Mouse (Mus musculus): ENCODE results near the gene Sypl. TPM values are rescaled to one million over a fixed set of nuclear protein-coding genes. Genes with fewer than 3 reads are reported as not detected.

The Sypl gene
- polyA plus RNA-seq, 1 experiment from 2014 or later, result 50.7 TPM

GRCm38 (mm10) chr12:32954216-32955021 lies 728 bp downstream of the Sypl start:
- WGBS, result under 1% methylated on average over 70 of the region's 71 CpGs
- H3K27ac ChIP-seq, result peak overlapping the region; percentile 93
- ATAC-seq (ENCODE audit: low FRiP score), result peak; percentile 77
- no peaks in the 10 kb centered on the region for H3K36me3 ChIP-seq (replicated peaks; ENCODE audit: control insufficient read depth, insufficient read depth)
- peak; percentile 39 for DNase-seq (ENCODE audit: low spot score)
- H3K4me3 ChIP-seq (replicated peaks; ENCODE audit: low read length), result peak overlapping the region; percentile 81
- H3K27me3 ChIP-seq (ENCODE audit: control insufficient read depth, insufficient read depth, low read length), result no peaks in the 10 kb centered on the region
- H3K9me3 ChIP-seq (ENCODE audit: control insufficient read depth, low read length), result no peaks in the 10 kb centered on the region
- peak overlapping the region; percentile 77 for H3K4me2 ChIP-seq (replicated peaks)
- peaks cover 18% of the 10 kb centered on the region for H3K4me1 ChIP-seq (replicated peaks; ENCODE audit: control insufficient read depth, insufficient read depth, low read length)
- peak overlapping the region; percentile 90 for H3K9ac ChIP-seq

GRCm38 (mm10) chr12:32955037-32955436 lies 1.3 kb downstream of the Sypl start:
- no peak overlapping the region for H3K27ac ChIP-seq
- no peaks in the 10 kb centered on the region for H3K36me3 ChIP-seq (replicated peaks; ENCODE audit: control insufficient read depth, insufficient read depth)
- ATAC-seq (ENCODE audit: low FRiP score) (no peak), DNase-seq (ENCODE audit: low spot score) (no peak)
- H3K4me2 ChIP-seq (replicated peaks), result peak overlapping the region; percentile 77
- WGBS, result 6% methylated on average over 8 of the region's 8 CpGs
- peaks cover 18% of the 10 kb centered on the region for H3K4me1 ChIP-seq (replicated peaks; ENCODE audit: control insufficient read depth, insufficient read depth, low read length)
- peak overlapping the region; percentile 90 for H3K9ac ChIP-seq
- no peaks in the 10 kb centered on the region for H3K9me3 ChIP-seq (ENCODE audit: control insufficient read depth, low read length)
- H3K4me3 ChIP-seq (replicated peaks; ENCODE audit: low read length), result peak overlapping the region; percentile 81
- H3K27me3 ChIP-seq (ENCODE audit: control insufficient read depth, insufficient read depth, low read length), result no peaks in the 10 kb centered on the region

GRCm38 (mm10) chr12:32957211-32957610 lies 3.5 kb downstream of the Sypl start:
- ATAC-seq (ENCODE audit: low FRiP score) (no peak), DNase-seq (ENCODE audit: low spot score) (no peak)
- H3K36me3 ChIP-seq (replicated peaks; ENCODE audit: control insufficient read depth, insufficient read depth), result no peaks in the 10 kb centered on the region
- no peak overlapping the region for H3K4me2 ChIP-seq (replicated peaks)
- WGBS, result 72% methylated on average over 2 of the region's 2 CpGs
- H3K27me3 ChIP-seq (ENCODE audit: control insufficient read depth, insufficient read depth, low read length), result no peaks in the 10 kb centered on the region
- H3K9ac ChIP-seq, result no peak overlapping the region
- no peaks in the 10 kb centered on the region for H3K9me3 ChIP-seq (ENCODE audit: control insufficient read depth, low read length)
- H3K4me1 ChIP-seq (replicated peaks; ENCODE audit: control insufficient read depth, insufficient read depth, low read length), result peaks cover 21% of the 10 kb centered on the region
- no peak overlapping the region for H3K4me3 ChIP-seq (replicated peaks; ENCODE audit: low read length)
- H3K27ac ChIP-seq, result no peak overlapping the region

- Histone ChIP-seq H3K9ac (no peak overlapping the region), H3K27me3 (ENCODE audit: control insufficient read depth, insufficient read depth, low read length) (no peaks in the 10 kb centered on the region), H3K36me3 (replicated peaks; ENCODE audit: control insufficient read depth, insufficient read depth) (0 out of 2 replicates have a peak, but pooled peaks cover 4% of the 10 kb centered on the region), H3K9me3 (ENCODE audit: control insufficient read depth, low read length) (no peaks in the 10 kb centered on the region), H3K4me2 (replicated peaks) (no peak overlapping the region), H3K4me1 (replicated peaks; ENCODE audit: control insufficient read depth, insufficient read depth, low read length) (peaks cover 4% of the 10 kb centered on the region; the same call in 1 of the 2 replicates), H3K27ac (no peak overlapping the region), H3K4me3 (replicated peaks; ENCODE audit: low read length) (no peak overlapping the region)
- ATAC-seq (ENCODE audit: low FRiP score) (no peak), DNase-seq (ENCODE audit: low spot score) (no peak)
Observed at GRCm38 (mm10) chr12:32962132-32962531, 8.4 kb downstream of the Sypl start.

- Histone ChIP-seq H3K36me3 (replicated peaks; ENCODE audit: control insufficient read depth, insufficient read depth) (peaks cover 14% of the 10 kb centered on the region), H3K9me3 (ENCODE audit: control insufficient read depth, low read length) (no peaks in the 10 kb centered on the region), H3K27me3 (ENCODE audit: control insufficient read depth, insufficient read depth, low read length) (no peaks in the 10 kb centered on the region), H3K4me1 (replicated peaks; ENCODE audit: control insufficient read depth, insufficient read depth, low read length) (peaks cover 4% of the 10 kb centered on the region; the same call in 1 of the 2 replicates), H3K4me2 (replicated peaks) (no peak overlapping the region), H3K27ac (no peak overlapping the region), H3K4me3 (replicated peaks; ENCODE audit: low read length) (no peak overlapping the region), H3K9ac (no peak overlapping the region)
- 93% methylated on average over 4 of the region's 4 CpGs for WGBS
- DNase-seq (ENCODE audit: low spot score) (no peak), ATAC-seq (ENCODE audit: low FRiP score) (no peak)
Observed at GRCm38 (mm10) chr12:32963858-32964257, 10.2 kb downstream of the Sypl start.

GRCm38 (mm10) chr12:32972287-32972686 lies 18.6 kb downstream of the Sypl start:
- no peaks in the 10 kb centered on the region for H3K9me3 ChIP-seq (ENCODE audit: control insufficient read depth, low read length)

GRCm38 (mm10) chr12:32974893-32975292 lies 21.2 kb downstream of the Sypl start:
- Histone ChIP-seq H3K4me1 (replicated peaks; ENCODE audit: control insufficient read depth, insufficient read depth, low read length) (no peaks in the 10 kb centered on the region), H3K27me3 (ENCODE audit: control insufficient read depth, insufficient read depth, low read length) (no peaks in the 10 kb centered on the region), H3K4me2 (replicated peaks) (no peak overlapping the region), H3K9me3 (ENCODE audit: control insufficient read depth, low read length) (no peaks in the 10 kb centered on the region), H3K27ac (no peak overlapping the region), H3K9ac (no peak overlapping the region), H3K36me3 (replicated peaks; ENCODE audit: control insufficient read depth, insufficient read depth) (peaks cover 36% of the 10 kb centered on the region), H3K4me3 (replicated peaks; ENCODE audit: low read length) (no peak overlapping the region)
- no peak for DNase-seq (ENCODE audit: low spot score)
- ATAC-seq (ENCODE audit: low FRiP score), result no peak

More at GRCm38 (mm10) chr12:32972287-32972686, 18.6 kb downstream of the Sypl start:
- Histone ChIP-seq H3K9ac (no peak overlapping the region), H3K27ac (no peak overlapping the region), H3K27me3 (ENCODE audit: control insufficient read depth, insufficient read depth, low read length) (no peaks in the 10 kb centered on the region), H3K36me3 (replicated peaks; ENCODE audit: control insufficient read depth, insufficient read depth) (peaks cover 48% of the 10 kb centered on the region), H3K4me1 (replicated peaks; ENCODE audit: control insufficient read depth, insufficient read depth, low read length) (no peaks in the 10 kb centered on the region), H3K4me3 (replicated peaks; ENCODE audit: low read length) (no peak overlapping the region), H3K4me2 (replicated peaks) (no peak overlapping the region)
- DNase-seq (ENCODE audit: low spot score) (no peak), ATAC-seq (ENCODE audit: low FRiP score) (no peak)
- WGBS, result 95% methylated on average over 1 of the region's 1 CpGs

- no peak overlapping the region for H3K9ac ChIP-seq
- no peak overlapping the region for H3K4me3 ChIP-seq (replicated peaks; ENCODE audit: low read length)
- H3K36me3 ChIP-seq (replicated peaks; ENCODE audit: control insufficient read depth, insufficient read depth), result peaks cover 33% of the 10 kb centered on the region
- H3K9me3 ChIP-seq (ENCODE audit: control insufficient read depth, low read length), result no peaks in the 10 kb centered on the region
- no peak for DNase-seq (ENCODE audit: low spot score)
- H3K4me1 ChIP-seq (replicated peaks; ENCODE audit: control insufficient read depth, insufficient read depth, low read length), result no peaks in the 10 kb centered on the region
- no peak overlapping the region for H3K4me2 ChIP-seq (replicated peaks)
- WGBS, result 93% methylated on average over 3 of the region's 3 CpGs
- ATAC-seq (ENCODE audit: low FRiP score), result no peak
- H3K27me3 ChIP-seq (ENCODE audit: control insufficient read depth, insufficient read depth, low read length), result no peaks in the 10 kb centered on the region
- no peak overlapping the region for H3K27ac ChIP-seq
Observed at GRCm38 (mm10) chr12:32975501-32975900, 21.8 kb downstream of the Sypl start.

- 100% methylated on average over 1 of the region's 1 CpGs for WGBS
- Histone ChIP-seq H3K9ac (no peak overlapping the region), H3K9me3 (ENCODE audit: control insufficient read depth, low read length) (no peaks in the 10 kb centered on the region), H3K36me3 (replicated peaks; ENCODE audit: control insufficient read depth, insufficient read depth) (0 out of 2 replicates have a peak, but pooled peaks cover 5% of the 10 kb centered on the region), H3K4me3 (replicated peaks; ENCODE audit: low read length) (no peak overlapping the region), H3K4me1 (replicated peaks; ENCODE audit: control insufficient read depth, insufficient read depth, low read length) (no peaks in the 10 kb centered on the region), H3K27ac (no peak overlapping the region), H3K4me2 (replicated peaks) (no peak overlapping the region), H3K27me3 (ENCODE audit: control insufficient read depth, insufficient read depth, low read length) (no peaks in the 10 kb centered on the region)
- ATAC-seq (ENCODE audit: low FRiP score), result no peak
- no peak for DNase-seq (ENCODE audit: low spot score)
Observed at GRCm38 (mm10) chr12:32982631-32983030, 28.9 kb downstream of the Sypl start.

Measured in hindbrain, embryonic 14.5 days (tissue).